Mouse (Mus musculus) forebrain, embryonic 10.5 days (tissue): Measurements from ENCODE around the gene Lrrc38. TPM values are rescaled to one million over a fixed set of nuclear protein-coding genes. Genes with fewer than 3 reads are reported as not detected.
A peak's percentile ranks its signal among the peaks of the same experiment; 100 is the strongest.

ENCODE experiments used
- DNase-seq: peaks from one replicate; pipeline ENCODE4 v3.0.0-alpha.2; 2017; ENCODE audit warnings: low spot score; ENCODE audit errors: extremely low spot score
- H3K27ac ChIP-seq: fragments of 300-500 bp; sonication (generic); 2 replicates; pipeline ENCODE4 v1.5.1; 2016; ENCODE audit warnings: mild to moderate bottlenecking
- H3K27me3 ChIP-seq: fragments of 300-500 bp; sonication (generic); 2 replicates; pipeline ENCODE4 v1.6.1; 2016; ENCODE audit warnings: mild to moderate bottlenecking; ENCODE audit not compliant: poor library complexity, severe bottlenecking
- H3K36me3 ChIP-seq: fragments of 300-500 bp; sonication (generic); replicated peaks from 2 replicates; pipeline ENCODE4 v1.6.1; 2016; ENCODE audit warnings: mild to moderate bottlenecking, moderate library complexity
- H3K4me1 ChIP-seq: fragments of 300-500 bp; sonication (generic); 2 replicates; pipeline ENCODE4 v1.6.1; 2016
- H3K4me3 ChIP-seq: fragments of 300-500 bp; sonication (generic); 2 replicates; pipeline ENCODE4 v1.5.1; 2016; ENCODE audit warnings: mild to moderate bottlenecking, moderate library complexity
- H3K9me3 ChIP-seq: fragments of 300-500 bp; sonication (generic); 2 replicates; pipeline ENCODE4 v1.6.1; 2016; ENCODE audit warnings: mild to moderate bottlenecking, moderate library complexity
- WGBS: fragments of 180-500 bp; shearing (Covaris S2); methylation state at CpG from one replicate; pipeline ENCODE4 v1.1.7; 2016; 5-methylcytosine and 5-hydroxymethylcytosine counted together
- polyA plus RNA-seq: library from polyadenylated mRNA; unstranded; fragments of >200 nt; fragmentation: Nextera tagmentation; extraction: Ambion mirVana; gene quantifications from 2 replicates; pipeline ENCODE4 v1.2.1, GENCODE M21; 2016

The Lrrc38 gene
- polyA plus RNA-seq, 1 experiment from 2014 or later, result not detected

GRCm38 (mm10) chr4:143366415-143367041 is 17.0 kb downstream of the Lrrc38 start:
- WGBS, result 38% methylated on average over 15 of the region's 15 CpGs
- peak overlapping the region; percentile 5; the same call in 1 of the 2 replicates for H3K4me3 ChIP-seq
- no peaks in the 10 kb centered on the region for H3K36me3 ChIP-seq
- no peaks in the 10 kb centered on the region for H3K27me3 ChIP-seq
- H3K27ac ChIP-seq, result peak overlapping the region; percentile 56; the same call in 1 of the 2 replicates
- DNase-seq, result no peak
- peaks cover 9% of the 10 kb centered on the region for H3K4me1 ChIP-seq
- peaks cover 3% of the 10 kb centered on the region; the same call in 1 of the 2 replicates for H3K9me3 ChIP-seq

- WGBS, result 42% methylated on average over 7 of the region's 7 CpGs
Observed at GRCm38 (mm10) chr4:143379480-143379879, 29.9 kb downstream of the Lrrc38 start.

GRCm38 (mm10) chr4:143379931-143380715 is 30.6 kb downstream of the Lrrc38 start:
- H3K4me3 ChIP-seq, result no peak overlapping the region
- WGBS, result 36% methylated on average over 15 of the region's 15 CpGs
- peaks cover 21% of the 10 kb centered on the region for H3K27me3 ChIP-seq
- no peaks in the 10 kb centered on the region for H3K36me3 ChIP-seq
- DNase-seq, result peak; percentile 16
- H3K4me1 ChIP-seq, result peaks cover 13% of the 10 kb centered on the region
- no peaks in the 10 kb centered on the region for H3K9me3 ChIP-seq
- H3K27ac ChIP-seq, result peak overlapping the region; percentile 63; the same call in 1 of the 2 replicates

More at GRCm38 (mm10) chr4:143379480-143379879, 29.9 kb downstream of the Lrrc38 start:
- H3K27me3 ChIP-seq, result peaks cover 21% of the 10 kb centered on the region
- H3K27ac ChIP-seq, result peak overlapping the region; percentile 63; the same call in 1 of the 2 replicates
- H3K9me3 ChIP-seq, result no peaks in the 10 kb centered on the region
- H3K36me3 ChIP-seq, result no peaks in the 10 kb centered on the region
- H3K4me3 ChIP-seq, result no peak overlapping the region
- no peak for DNase-seq
- peaks cover 13% of the 10 kb centered on the region for H3K4me1 ChIP-seq

- Histone ChIP-seq H3K4me3 (no peak overlapping the region), H3K27me3 (peaks cover 21% of the 10 kb centered on the region), H3K9me3 (no peaks in the 10 kb centered on the region), H3K4me1 (peaks cover 13% of the 10 kb centered on the region), H3K27ac (no peak overlapping the region), H3K36me3 (no peaks in the 10 kb centered on the region)
- 2% methylated on average over 5 of the region's 5 CpGs for WGBS
- peak; percentile 26 for DNase-seq
Observed at GRCm38 (mm10) chr4:143380716-143381004, 31.1 kb downstream of the Lrrc38 start.

- Histone ChIP-seq H3K4me1 (peaks cover 13% of the 10 kb centered on the region), H3K4me3 (no peak overlapping the region), H3K9me3 (no peaks in the 10 kb centered on the region), H3K27ac (no peak overlapping the region), H3K27me3 (peaks cover 21% of the 10 kb centered on the region), H3K36me3 (no peaks in the 10 kb centered on the region)
- WGBS, result 78% methylated on average over 3 of the region's 3 CpGs
- no peak for DNase-seq
Observed at GRCm38 (mm10) chr4:143382163-143382562, 32.6 kb downstream of the Lrrc38 start.

GRCm38 (mm10) chr4:143383646-143384045 is 34.1 kb downstream of the Lrrc38 start:
- no peak overlapping the region for H3K27ac ChIP-seq
- H3K36me3 ChIP-seq, result no peaks in the 10 kb centered on the region
- WGBS, result 48% methylated on average over 4 of the region's 4 CpGs
- no peak overlapping the region for H3K4me3 ChIP-seq
- no peaks in the 10 kb centered on the region for H3K9me3 ChIP-seq
- DNase-seq, result no peak
- H3K4me1 ChIP-seq, result peaks cover 13% of the 10 kb centered on the region
- H3K27me3 ChIP-seq, result peaks cover 16% of the 10 kb centered on the region

GRCm38 (mm10) chr4:143388955-143389702 is 39.6 kb downstream of the Lrrc38 start:
- peak overlapping the region; percentile 75 for H3K27ac ChIP-seq
- H3K4me3 ChIP-seq, result peak overlapping the region; percentile 48
- H3K27me3 ChIP-seq, result peaks cover 5% of the 10 kb centered on the region
- DNase-seq, result peak; percentile 69
- H3K36me3 ChIP-seq, result no peaks in the 10 kb centered on the region
- WGBS, result 8% methylated on average over 43 of the region's 43 CpGs
- H3K4me1 ChIP-seq, result 0 out of 2 replicates have a peak, but pooled peaks cover 5% of the 10 kb centered on the region
- peaks cover 4% of the 10 kb centered on the region; the same call in 1 of the 2 replicates for H3K9me3 ChIP-seq

- Histone ChIP-seq H3K4me3 (no peak within 1 kb of the TSS), H3K9me3 (peaks cover 10% of the 10 kb centered on the region; the same call in 1 of the 2 replicates), H3K36me3 (no peaks in the 10 kb centered on the region), H3K27me3 (peaks cover 5% of the 10 kb centered on the region), H3K4me1 (0 out of 2 replicates have a peak, but pooled peaks cover 1% of the 10 kb centered on the region), H3K27ac (no peak within 1 kb of the TSS)
- DNase-seq, result no peak
- WGBS, result 80% methylated on average over 26 of the region's 26 CpGs
Observed at GRCm38 (mm10) chr4:143394181-143394580, 44.6 kb downstream of the Lrrc38 start, which contains the start of gene Pramel1. Gene Pramel1, plus strand, starts transcription at chr4:143394428.

GRCm38 (mm10) chr4:143411566-143412218 is 62.1 kb downstream of the Lrrc38 start:
- WGBS, result 75% methylated on average over 5 of the region's 5 CpGs
- peak overlapping the region; percentile 89 for H3K27ac ChIP-seq
- H3K36me3 ChIP-seq, result peaks cover 28% of the 10 kb centered on the region
- no peak for DNase-seq
- peaks cover 7% of the 10 kb centered on the region for H3K4me1 ChIP-seq
- peaks cover 7% of the 10 kb centered on the region; the same call in 1 of the 2 replicates for H3K9me3 ChIP-seq
- H3K4me3 ChIP-seq, result peak overlapping the region; percentile 66
- H3K27me3 ChIP-seq, result no peaks in the 10 kb centered on the region

- WGBS, result under 1% methylated on average over 50 of the region's 50 CpGs
- Histone ChIP-seq H3K4me3 (peak within 1 kb of the TSS; percentile 66), H3K36me3 (peaks cover 36% of the 10 kb centered on the region), H3K4me1 (peaks cover 7% of the 10 kb centered on the region), H3K27me3 (no peaks in the 10 kb centered on the region), H3K27ac (peak within 1 kb of the TSS; percentile 89), H3K9me3 (peaks cover 7% of the 10 kb centered on the region; the same call in 1 of the 2 replicates)
- DNase-seq, result peak; percentile 88
Observed at GRCm38 (mm10) chr4:143412219-143413092, 62.9 kb downstream of the Lrrc38 start, which contains the start of gene Pramef8. Gene Pramef8, plus strand, starts transcription at chr4:143412426.

- WGBS, result 88% methylated on average over 1 of the region's 1 CpGs
- Histone ChIP-seq H3K27ac (no peak overlapping the region), H3K9me3 (peaks cover 7% of the 10 kb centered on the region; the same call in 1 of the 2 replicates), H3K36me3 (peaks cover 47% of the 10 kb centered on the region), H3K4me1 (peaks cover 7% of the 10 kb centered on the region), H3K27me3 (no peaks in the 10 kb centered on the region), H3K4me3 (peak overlapping the region; percentile 66)
- DNase-seq, result no peak
Observed at GRCm38 (mm10) chr4:143413621-143414020, 64.1 kb downstream of the Lrrc38 start.
